Mouse (Mus musculus) kidney, embryonic 14.5 days (tissue): ENCODE data around the gene Ptpn3. TPM values are rescaled to one million over a fixed set of nuclear protein-coding genes. Genes with fewer than 3 reads are reported as not detected.
"Not testable (repeated sequence)": the region's sequence is repeated elsewhere in the genome, so short reads cannot be mapped to it uniquely, and the experiment has no call there.

Experiments used
- ATAC-seq: fragments of 200-750 bp; cut with Nextera tagmentation; 2 replicates; pipeline ENCODE4 v1.8.0; 2017; ENCODE audit warnings: moderate number of reproducible peaks, mild to moderate bottlenecking, moderate TSS enrichment, moderate library complexity; ENCODE audit not compliant: low FRiP score, low TSS enrichment
- H3K27ac ChIP-seq: fragments of 300-500 bp; sonication (generic); 2 replicates; pipeline ENCODE4 v1.5.1; 2014; ENCODE audit warnings: low read depth, mild to moderate bottlenecking, low read length, moderate library complexity, mixed read lengths
- H3K27me3 ChIP-seq: fragments of 300-500 bp; sonication (generic); 2 replicates; pipeline ENCODE4 v1.6.1; 2014; ENCODE audit warnings: mild to moderate bottlenecking, low read length; ENCODE audit not compliant: control insufficient read depth, insufficient read depth
- H3K36me3 ChIP-seq: fragments of 300-500 bp; sonication (generic); 2 replicates; pipeline ENCODE4 v1.6.1; 2014; ENCODE audit warnings: low read length, mixed read lengths; ENCODE audit not compliant: control insufficient read depth, insufficient read depth
- H3K4me1 ChIP-seq: fragments of 300-500 bp; sonication (generic); 2 replicates; pipeline ENCODE4 v1.6.1; 2014; ENCODE audit warnings: low read length, mixed read lengths; ENCODE audit not compliant: control insufficient read depth, insufficient read depth
- H3K4me2 ChIP-seq: fragments of 300-500 bp; sonication (generic); replicated peaks from 2 replicates; pipeline ENCODE4 v1.6.1; 2014; ENCODE audit warnings: low read depth, mild to moderate bottlenecking, low read length
- H3K4me3 ChIP-seq: fragments of 300-500 bp; sonication (generic); 2 replicates; pipeline ENCODE4 v1.5.1; 2014; ENCODE audit warnings: mild to moderate bottlenecking, low read length
- H3K9ac ChIP-seq: fragments of 300-500 bp; sonication (generic); 2 replicates; pipeline ENCODE4 v1.6.1; 2014; ENCODE audit warnings: low read depth, mild to moderate bottlenecking, low read length, moderate library complexity
- H3K9me3 ChIP-seq: fragments of 300-500 bp; sonication (generic); 2 replicates; pipeline ENCODE4 v1.6.1; 2016; ENCODE audit warnings: low read length; ENCODE audit not compliant: control insufficient read depth
- WGBS: fragments of 180-500 bp; shearing (Covaris S2); extraction: QIAGEN DNeasy Blood & Tissue Kit; methylation state at CpG from one replicate; pipeline ENCODE4 v1.1.7; 2014; 5-methylcytosine and 5-hydroxymethylcytosine counted together
- polyA plus RNA-seq: library from polyadenylated mRNA; unstranded; fragments of >200 nt; fragmentation: Nextera tagmentation; extraction: Ambion mirVana; gene quantifications from 2 replicates; pipeline ENCODE4 v1.2.1, GENCODE M21; 2014

Ptpn3 gene
- polyA plus RNA-seq, 1 experiment from 2014 or later, result 17.0 TPM

DNA sequence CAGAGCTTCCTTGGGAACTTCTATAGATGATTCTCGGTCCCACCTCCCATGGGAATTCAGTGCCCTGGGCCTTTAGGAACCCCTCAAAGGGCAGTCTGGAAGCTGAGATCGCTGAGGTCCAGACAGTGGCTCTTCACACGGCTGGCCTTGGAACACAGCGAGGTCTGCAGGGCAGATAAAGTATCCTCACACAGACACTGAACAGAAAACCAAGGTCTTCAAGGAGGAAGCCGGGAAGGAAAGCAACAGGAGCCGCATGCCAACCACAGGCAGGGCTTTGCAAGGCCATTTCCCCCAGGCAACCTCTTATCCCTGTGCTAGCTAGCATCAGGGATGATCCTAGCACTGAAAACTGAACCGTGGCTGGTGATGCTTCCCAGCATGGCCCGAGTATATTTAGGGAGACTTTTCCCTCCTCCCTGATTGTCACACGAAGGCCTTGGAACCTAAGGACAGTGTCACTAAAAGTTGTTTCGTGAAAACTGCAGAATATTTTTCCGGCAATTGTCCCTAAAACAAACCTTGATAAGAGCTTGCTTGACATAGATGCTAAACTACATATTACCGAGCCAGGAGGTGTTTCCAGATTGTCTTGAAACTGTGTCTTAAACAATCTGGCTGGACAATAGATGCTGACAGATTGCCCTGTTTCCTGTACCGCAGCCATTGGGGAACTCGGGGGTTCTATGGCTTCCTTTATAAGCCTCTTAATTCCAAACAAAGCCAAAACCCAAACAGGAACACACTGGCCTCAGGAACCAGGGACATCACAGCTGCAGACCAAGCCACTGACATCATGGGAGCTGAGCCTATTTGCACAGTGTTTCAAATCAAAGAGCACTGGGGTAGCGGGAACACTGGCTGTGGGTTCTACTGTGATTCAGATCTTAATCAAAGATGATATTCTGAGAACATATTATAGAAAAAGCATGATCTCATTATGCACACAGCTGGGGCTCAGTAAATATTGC lies 27.8 kb downstream of the Ptpn3 start:
- no peaks in the 10 kb centered on the region for H3K9me3 ChIP-seq
- H3K4me1 ChIP-seq, result peaks cover 9% of the 10 kb centered on the region; the same call in 1 of the 2 replicates
- no peak overlapping the region for H3K27ac ChIP-seq
- no peak overlapping the region for H3K4me2 ChIP-seq
- H3K9ac ChIP-seq, result no peak overlapping the region
- no peaks in the 10 kb centered on the region for H3K27me3 ChIP-seq
- H3K36me3 ChIP-seq, result peaks cover 4% of the 10 kb centered on the region; the same call in 1 of the 2 replicates
- no peak overlapping the region for H3K4me3 ChIP-seq
- WGBS, result 54% methylated on average over 15 of the region's 15 CpGs
- no peak for ATAC-seq

GRCm38 (mm10) chr4:57270991-57271390 lies 30.6 kb downstream of the Ptpn3 start:
- no peaks in the 10 kb centered on the region for H3K9me3 ChIP-seq
- ATAC-seq, result no peak
- H3K4me1 ChIP-seq, result 0 out of 2 replicates have a peak, but pooled peaks cover 4% of the 10 kb centered on the region
- 85% methylated on average over 8 of the region's 8 CpGs for WGBS
- no peak overlapping the region for H3K4me3 ChIP-seq
- no peak overlapping the region for H3K4me2 ChIP-seq
- H3K36me3 ChIP-seq, result peaks cover 4% of the 10 kb centered on the region; the same call in 1 of the 2 replicates
- no peak overlapping the region for H3K9ac ChIP-seq
- no peak overlapping the region for H3K27ac ChIP-seq
- no peaks in the 10 kb centered on the region for H3K27me3 ChIP-seq

DNA sequence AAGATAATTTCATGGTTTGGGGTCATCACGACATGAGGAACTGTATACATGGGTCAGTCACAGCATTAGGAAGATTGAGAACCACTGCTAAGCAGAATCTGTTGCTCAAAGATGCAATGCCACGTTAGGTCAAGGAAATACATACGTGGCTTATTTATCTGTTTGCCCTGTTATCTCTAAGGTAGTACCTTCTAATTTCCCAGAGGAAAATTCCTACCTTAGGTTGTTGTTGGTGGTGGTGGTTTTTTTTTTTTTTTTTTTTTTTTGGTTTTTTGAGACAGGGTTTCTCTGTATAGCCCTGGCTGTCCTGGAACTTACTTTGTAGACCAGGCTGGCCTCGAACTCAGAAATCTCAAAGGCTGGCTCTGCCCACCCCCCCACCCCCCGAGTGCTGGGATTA lies 31.1 kb downstream of the Ptpn3 start:
- not testable (repeated sequence) for H3K9ac ChIP-seq, H3K9me3 ChIP-seq, H3K4me1 ChIP-seq, H3K27ac ChIP-seq, H3K4me3 ChIP-seq, ATAC-seq, H3K4me2 ChIP-seq, H3K36me3 ChIP-seq, H3K27me3 ChIP-seq
- 97% methylated on average over 5 of the region's 5 CpGs for WGBS

DNA sequence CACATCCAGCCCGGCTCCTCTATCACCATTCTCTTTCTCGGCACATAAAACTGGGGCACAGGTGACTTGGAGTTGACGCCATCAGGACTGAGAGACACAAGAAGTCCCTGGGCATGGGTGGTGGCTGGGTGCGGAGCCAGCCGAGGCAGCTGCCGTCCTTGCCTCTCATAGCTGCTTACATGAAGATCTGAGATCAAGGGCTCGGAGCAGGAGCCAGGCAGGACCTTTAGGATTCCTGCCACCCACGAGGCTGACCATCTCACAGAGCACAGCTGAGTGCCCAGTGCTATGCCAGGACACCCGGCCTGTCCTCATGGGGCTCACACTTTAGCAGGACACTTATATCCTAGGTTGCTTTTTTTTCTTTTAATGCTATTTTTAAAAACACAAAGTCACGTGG lies 32.3 kb downstream of the Ptpn3 start:
- H3K27me3 ChIP-seq, result no peaks in the 10 kb centered on the region
- no peak overlapping the region for H3K4me3 ChIP-seq
- no peak for ATAC-seq
- no peak overlapping the region for H3K4me2 ChIP-seq
- 85% methylated on average over 10 of the region's 10 CpGs for WGBS
- H3K9me3 ChIP-seq, result no peaks in the 10 kb centered on the region
- peaks cover 4% of the 10 kb centered on the region; the same call in 1 of the 2 replicates for H3K36me3 ChIP-seq
- H3K27ac ChIP-seq, result no peak overlapping the region
- H3K9ac ChIP-seq, result no peak overlapping the region
- H3K4me1 ChIP-seq, result 0 out of 2 replicates have a peak, but pooled peaks cover 4% of the 10 kb centered on the region

DNA sequence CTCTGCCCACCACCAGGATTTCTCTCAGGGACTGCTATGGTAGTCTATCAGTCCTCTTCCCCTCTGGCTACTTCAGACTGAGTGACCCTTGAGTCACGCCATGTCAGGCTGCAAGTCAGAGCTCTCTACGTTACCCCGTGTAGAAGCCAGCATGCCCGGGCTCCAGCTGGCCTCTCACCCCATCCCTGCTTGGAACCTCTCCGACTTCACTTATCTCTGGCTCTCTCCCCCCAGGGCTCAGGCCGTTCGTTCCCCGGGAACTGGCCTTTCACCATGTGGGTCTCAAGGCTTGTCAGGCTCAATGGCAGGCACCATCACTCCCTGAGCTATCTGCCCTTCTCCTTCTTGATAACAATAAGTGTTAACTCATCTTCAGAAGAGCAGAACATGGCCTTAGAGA lies 33.3 kb downstream of the Ptpn3 start:
- WGBS, result 81% methylated on average over 8 of the region's 8 CpGs
- 0 out of 2 replicates have a peak, but pooled peaks cover 4% of the 10 kb centered on the region for H3K4me1 ChIP-seq
- H3K9ac ChIP-seq, result no peak overlapping the region
- H3K4me2 ChIP-seq, result no peak overlapping the region
- peaks cover 6% of the 10 kb centered on the region; the same call in 1 of the 2 replicates for H3K36me3 ChIP-seq
- no peaks in the 10 kb centered on the region for H3K9me3 ChIP-seq
- H3K4me3 ChIP-seq, result no peak overlapping the region
- no peaks in the 10 kb centered on the region for H3K27me3 ChIP-seq
- no peak for ATAC-seq
- no peak overlapping the region for H3K27ac ChIP-seq

DNA sequence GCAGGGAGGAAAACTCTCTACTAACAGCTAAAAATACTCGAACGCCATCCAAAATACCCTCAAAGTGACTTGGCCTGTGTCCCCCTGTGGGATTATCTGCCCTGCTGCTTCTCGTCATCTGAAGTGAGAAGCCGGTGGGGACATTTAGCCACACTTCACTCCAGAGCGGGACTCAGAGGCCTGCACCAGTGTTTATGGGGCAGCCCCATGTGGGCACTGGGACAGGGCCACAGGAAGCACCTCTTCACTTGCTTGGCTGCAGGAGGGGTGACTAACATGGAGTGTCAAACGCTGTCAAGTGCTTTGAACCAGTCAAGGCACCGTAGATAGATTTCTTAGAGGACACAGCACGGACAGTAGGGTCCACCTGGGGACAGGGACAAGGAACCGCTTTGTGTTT lies 35.2 kb downstream of the Ptpn3 start:
- H3K4me3 ChIP-seq, result no peak overlapping the region
- H3K27me3 ChIP-seq, result no peaks in the 10 kb centered on the region
- peaks cover 6% of the 10 kb centered on the region; the same call in 1 of the 2 replicates for H3K36me3 ChIP-seq
- 0 out of 2 replicates have a peak, but pooled peaks cover 2% of the 10 kb centered on the region for H3K4me1 ChIP-seq
- H3K9ac ChIP-seq, result no peak overlapping the region
- no peak overlapping the region for H3K27ac ChIP-seq
- ATAC-seq, result no peak
- H3K9me3 ChIP-seq, result no peaks in the 10 kb centered on the region
- WGBS, result 86% methylated on average over 9 of the region's 9 CpGs
- no peak overlapping the region for H3K4me2 ChIP-seq

GRCm38 (mm10) chr4:57263695-57264094 lies 37.9 kb downstream of the Ptpn3 start:
- H3K4me1 ChIP-seq, result 0 out of 2 replicates have a peak, but pooled peaks cover 2% of the 10 kb centered on the region

DNA sequence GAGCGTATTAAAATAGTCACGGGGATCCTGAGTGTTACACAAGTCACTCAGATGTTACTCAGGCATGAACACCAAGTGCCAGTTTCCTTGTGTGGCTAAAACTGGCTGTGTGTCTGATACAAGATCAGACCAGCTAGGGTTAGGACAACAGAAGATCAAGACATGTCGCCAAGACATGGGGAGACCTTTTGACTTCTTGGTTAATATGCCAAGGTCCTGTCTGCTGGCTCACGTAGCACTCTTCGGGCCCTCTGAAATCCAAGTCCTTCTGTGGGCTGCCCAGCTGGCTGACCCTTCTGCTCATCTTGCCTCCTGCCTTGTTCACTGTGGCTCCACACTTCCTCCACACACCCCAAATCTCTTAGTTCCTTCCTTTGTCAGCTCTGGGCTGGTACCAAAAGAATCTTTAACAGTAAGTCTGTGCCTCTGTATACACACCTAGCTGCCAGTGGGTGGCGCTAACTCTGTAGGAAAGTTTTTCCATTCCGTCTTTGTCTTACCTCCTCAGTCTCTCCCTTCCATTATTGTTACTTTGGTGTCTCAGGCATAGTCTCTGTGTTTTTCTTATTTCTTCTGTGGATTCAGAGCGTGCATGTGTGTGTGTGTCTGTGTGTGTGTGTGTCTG lies 38.5 kb downstream of the Ptpn3 start:
- H3K27ac ChIP-seq, result no peak overlapping the region
- no peaks in the 10 kb centered on the region for H3K27me3 ChIP-seq
- H3K4me1 ChIP-seq, result 0 out of 2 replicates have a peak, but pooled peaks cover 2% of the 10 kb centered on the region
- no peak overlapping the region for H3K4me2 ChIP-seq
- peaks cover 6% of the 10 kb centered on the region; the same call in 1 of the 2 replicates for H3K36me3 ChIP-seq
- 59% methylated on average over 8 of the region's 8 CpGs for WGBS
- no peak for ATAC-seq
- H3K9me3 ChIP-seq, result no peaks in the 10 kb centered on the region
- H3K9ac ChIP-seq, result no peak overlapping the region
- H3K4me3 ChIP-seq, result no peak overlapping the region

More at GRCm38 (mm10) chr4:57263695-57264094, 37.9 kb downstream of the Ptpn3 start:
- Histone ChIP-seq H3K9ac (no peak overlapping the region), H3K4me2 (no peak overlapping the region), H3K36me3 (peaks cover 6% of the 10 kb centered on the region; the same call in 1 of the 2 replicates), H3K9me3 (no peaks in the 10 kb centered on the region), H3K27ac (no peak overlapping the region), H3K4me3 (no peak overlapping the region), H3K27me3 (no peaks in the 10 kb centered on the region)
- ATAC-seq, result no peak
- 82% methylated on average over 7 of the region's 7 CpGs for WGBS
